Mouse (Mus musculus): ENCODE data around the gene Hhat. TPM values are rescaled to one million over a fixed set of nuclear protein-coding genes. Genes with fewer than 3 reads are reported as not detected.

The Hhat gene
- total RNA-seq, 2 experiments from 2014 or later: 1.2 to 1.8 TPM

DNA sequence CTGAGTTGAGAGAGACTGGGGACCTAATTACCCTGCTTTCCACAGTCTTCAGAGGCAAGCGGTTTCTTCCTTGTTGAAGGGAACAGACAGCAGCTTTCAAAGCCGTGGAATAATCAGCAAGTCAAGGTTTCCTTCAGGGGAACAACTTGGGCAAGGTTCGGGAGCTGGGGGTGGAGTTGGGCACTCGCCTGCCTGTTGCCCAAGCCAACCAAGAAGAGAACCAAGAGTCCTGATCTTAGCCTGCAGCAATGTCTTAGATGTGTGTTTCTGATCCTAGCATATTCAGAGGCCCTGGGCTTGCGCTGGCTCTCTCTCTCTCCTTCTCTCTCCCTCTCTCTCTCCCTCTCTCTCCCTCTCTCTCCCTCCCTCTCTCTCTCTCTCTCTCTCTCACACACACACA is 93.8 kb downstream of the Hhat start:
- intact Hi-C loops (cut with DNase I): no loop called here
- no peak for DNase-seq (ENCODE audit: low spot score in 2 of 2)

DNA sequence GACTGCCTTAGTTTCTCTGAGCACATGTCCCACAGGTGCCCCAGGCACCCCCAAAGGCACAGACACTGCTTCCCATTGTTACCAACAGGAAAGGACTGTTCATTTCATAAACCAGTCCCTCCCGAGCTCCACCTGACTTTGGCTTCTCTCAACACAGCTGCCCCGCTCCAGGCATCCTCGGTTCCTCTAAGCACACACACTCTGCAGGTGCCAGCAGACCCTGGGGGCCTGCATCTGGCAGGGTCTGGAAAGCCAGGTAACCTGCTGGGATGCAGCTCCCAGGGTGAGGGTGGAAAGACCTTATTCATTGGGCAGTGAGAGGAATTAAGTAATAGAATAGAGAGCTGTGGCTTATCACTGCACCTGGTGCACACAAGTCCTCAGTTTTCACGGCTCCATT is 107.4 kb downstream of the Hhat start:
- DNase-seq (ENCODE audit: low spot score in 2 of 2): no peak
- intact Hi-C loops (cut with DNase I): no loop called here

DNA sequence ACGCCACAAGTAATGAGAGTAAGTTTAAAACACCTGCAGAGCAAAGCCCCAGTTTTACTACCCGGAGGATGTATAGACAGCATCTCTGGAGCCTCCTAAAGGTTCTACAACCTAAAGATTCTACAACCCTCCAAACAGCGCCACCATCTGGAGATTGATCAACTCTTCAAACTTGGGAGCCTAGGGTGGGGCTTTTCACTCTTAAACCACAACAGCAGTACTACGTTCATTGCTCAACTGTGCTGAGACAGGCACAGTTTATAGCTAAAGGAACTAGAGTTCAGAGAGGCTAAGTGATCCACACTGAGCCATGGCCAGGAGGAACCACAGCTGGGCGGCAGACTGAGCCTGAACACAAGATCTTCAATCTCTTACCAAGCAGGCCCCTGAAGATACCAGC is 107.9 kb downstream of the Hhat start:
- intact Hi-C loops (cut with DNase I): no loop called here

DNA sequence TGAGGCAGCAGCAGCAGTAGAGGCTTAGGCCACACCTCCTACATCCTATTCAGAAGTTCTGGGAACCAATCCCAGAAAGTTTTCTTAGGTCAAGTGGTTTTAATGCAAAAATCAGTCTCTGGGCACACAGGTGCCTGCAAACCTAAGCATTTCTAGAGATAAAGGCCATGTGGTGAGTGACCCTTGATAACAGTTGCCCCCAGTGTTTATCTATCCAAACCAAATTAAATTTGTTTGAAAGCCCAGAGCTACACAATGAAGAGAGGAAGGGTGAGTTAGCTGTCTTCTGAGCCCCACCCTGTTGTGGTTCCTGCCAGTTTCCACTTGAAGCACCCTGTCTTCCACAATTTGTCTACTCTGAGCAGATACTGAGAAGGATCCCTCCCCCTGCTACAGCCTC is 109.4 kb downstream of the Hhat start:
- no peak for DNase-seq (ENCODE audit: low spot score in 2 of 2)
- intact Hi-C loops (cut with DNase I): no loop called here

More for the DNA sequence above, 107.9 kb downstream of the Hhat start:
- DNase-seq (ENCODE audit: low spot score in 2 of 2): no peak

DNA sequence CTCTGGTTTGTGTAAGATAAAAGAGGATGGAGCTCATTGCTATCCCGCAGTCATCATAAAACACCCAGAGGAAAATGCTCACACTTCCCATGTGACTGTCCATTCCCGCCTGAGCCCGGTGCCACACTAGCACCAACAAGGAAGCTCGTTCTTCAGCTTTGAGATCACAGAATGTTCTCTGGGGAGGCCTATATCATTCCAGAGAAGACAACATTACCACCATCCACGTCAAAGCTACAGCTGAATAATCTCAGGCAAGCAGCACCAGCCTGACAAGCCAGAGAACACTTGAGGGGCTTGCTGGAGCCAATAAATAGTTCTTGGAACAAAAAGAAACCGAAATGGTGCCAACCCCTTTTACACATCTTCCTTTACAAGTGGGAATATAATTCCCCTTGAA is 113.6 kb downstream of the Hhat start:
- intact Hi-C loops (cut with DNase I): no loop called here
- DNase-seq (ENCODE audit: low spot score in 2 of 2): peak in 1 of 2 experiments; percentile 28

DNA sequence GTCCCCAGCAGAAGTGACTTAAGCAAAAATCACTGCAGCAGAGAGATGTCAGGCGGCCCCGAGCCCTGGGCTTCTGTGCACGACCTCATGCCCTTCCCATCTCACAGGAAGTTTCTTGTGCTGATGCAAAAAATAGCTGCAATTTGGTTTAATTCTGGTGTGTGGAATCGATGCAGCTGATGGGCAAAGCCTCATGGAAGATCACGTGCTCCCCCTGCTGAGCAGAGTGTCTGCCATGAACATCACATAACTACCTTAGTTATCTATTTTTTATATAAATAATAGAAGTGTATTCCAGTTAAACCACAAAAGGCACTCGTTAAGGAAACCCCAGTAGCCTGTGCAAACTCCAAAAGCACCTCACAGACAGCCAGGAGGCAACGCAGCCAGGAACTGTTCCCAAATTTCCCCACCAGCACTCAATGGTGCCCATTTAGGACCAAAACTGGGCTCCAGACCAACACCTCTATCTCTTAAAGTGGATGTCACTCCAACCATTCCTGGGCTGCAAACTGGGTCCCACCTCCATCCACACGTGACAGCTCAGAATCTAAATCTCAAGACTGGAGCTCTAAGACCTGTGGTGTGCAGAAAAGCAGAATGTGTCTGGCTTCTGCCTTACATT is 118.9 kb downstream of the Hhat start:
- peak in 1 of 2 experiments; percentile 45 for DNase-seq (ENCODE audit: low spot score in 2 of 2)
- intact Hi-C loops (cut with DNase I): no loop called here

DNA sequence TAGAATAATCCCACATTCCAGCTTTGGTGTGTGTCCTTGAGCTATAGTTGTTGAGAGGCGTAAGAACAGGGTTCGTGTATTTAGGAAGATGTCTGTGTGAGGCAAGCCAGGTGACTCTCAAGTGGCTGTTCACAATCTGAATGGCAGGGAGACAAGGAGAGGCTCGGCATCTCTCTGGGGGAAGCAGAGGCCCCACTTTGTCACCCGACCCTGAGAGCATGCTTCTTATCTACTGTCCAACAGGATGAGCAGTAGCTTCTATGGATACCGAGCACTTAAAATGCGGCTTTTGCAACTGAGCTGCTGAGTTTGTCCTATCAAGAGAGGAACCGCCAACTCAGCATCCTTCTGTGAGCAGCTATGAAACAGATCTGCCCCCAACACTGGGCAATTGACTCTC is 120.4 kb downstream of the Hhat start:
- no peak for DNase-seq (ENCODE audit: low spot score in 2 of 2)

DNA sequence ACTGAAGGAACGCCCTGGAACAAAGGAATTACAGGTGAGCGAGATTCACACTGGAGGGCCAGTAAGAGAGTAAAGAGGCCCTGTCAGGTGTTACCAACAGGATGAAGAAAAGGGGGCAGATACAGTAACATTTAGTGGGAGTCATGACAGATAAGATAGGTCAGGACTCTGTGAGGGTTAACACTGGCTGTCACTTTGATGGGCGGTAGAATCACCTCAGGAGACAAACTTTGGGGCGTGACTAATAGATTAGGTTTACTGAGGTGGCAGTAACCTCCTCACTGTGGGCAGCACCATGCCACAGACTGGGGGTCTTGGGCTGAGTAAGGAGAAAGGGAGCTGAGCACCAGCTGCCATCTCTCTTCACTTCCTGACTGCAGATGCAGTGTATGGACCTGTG is 121.0 kb downstream of the Hhat start:
- intact Hi-C loops (cut with DNase I): no loop called here
- DNase-seq (ENCODE audit: low spot score in 2 of 2): no peak

More for the DNA sequence above, 120.4 kb downstream of the Hhat start:
- intact Hi-C loops (cut with DNase I): no loop called here

DNA sequence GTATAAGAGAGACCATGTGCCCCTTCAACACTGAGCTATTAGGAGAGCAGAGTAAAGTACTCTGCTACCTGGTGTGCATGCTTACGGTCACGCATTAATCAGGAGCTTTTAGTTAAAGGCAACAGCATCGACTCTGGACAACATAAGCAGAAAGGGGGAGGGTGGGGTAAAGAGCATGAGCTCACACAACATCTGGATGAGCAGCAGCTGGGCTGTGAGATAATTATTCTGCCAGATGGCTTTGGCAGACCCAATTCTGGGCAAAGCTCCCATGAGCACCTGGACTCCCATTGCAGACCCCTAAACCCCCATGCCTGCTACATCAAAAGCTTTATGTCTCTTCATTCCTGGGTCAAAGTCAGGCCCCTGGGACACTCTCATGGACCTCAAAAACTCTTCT is 121.8 kb downstream of the Hhat start:
- no peak for DNase-seq (ENCODE audit: low spot score in 2 of 2)
- intact Hi-C loops (cut with DNase I): no loop called here

DNA sequence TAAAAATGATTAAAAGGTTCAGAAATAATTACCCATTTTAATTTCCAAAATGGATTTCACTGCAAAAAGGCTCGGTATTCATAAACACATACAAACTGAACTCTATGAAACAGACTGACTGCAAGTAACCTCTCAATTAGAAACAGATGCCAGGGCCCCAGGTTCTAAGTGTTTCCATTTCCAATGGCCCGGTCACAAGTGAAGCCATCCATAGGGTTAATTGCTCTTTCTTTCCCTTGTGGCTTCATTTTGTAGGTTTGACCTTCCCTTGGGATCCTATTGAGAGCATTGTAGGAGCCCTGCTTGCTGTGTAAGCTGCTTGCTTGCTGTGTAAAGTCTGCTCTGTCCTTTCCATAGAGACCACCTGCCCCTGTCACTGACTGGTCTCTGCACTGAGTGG is 123.7 kb downstream of the Hhat start:
- intact Hi-C loops (cut with DNase I): no loop called here
- DNase-seq (ENCODE audit: low spot score in 2 of 2): no peak

DNA sequence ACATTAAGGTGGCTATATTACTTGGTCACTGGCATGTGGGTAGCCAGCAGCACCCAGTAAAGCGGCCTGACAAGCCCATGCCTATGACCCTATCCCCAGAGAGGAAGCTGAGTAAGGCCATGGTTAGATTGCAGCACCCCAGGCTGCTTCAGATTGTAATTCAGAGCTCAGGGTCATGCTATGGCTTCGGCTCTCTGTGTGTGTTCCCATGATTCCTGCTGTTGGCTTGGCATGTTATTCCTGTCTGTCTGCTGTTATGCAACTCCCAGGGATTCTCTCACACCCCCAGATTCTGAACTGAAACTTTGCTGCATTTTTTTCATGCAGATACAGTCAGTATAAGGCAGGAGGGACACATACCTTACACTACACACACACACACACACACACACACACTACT is 128.9 kb downstream of the Hhat start:
- intact Hi-C loops (cut with DNase I): no loop called here
- DNase-seq (ENCODE audit: low spot score in 2 of 2): no peak

DNA sequence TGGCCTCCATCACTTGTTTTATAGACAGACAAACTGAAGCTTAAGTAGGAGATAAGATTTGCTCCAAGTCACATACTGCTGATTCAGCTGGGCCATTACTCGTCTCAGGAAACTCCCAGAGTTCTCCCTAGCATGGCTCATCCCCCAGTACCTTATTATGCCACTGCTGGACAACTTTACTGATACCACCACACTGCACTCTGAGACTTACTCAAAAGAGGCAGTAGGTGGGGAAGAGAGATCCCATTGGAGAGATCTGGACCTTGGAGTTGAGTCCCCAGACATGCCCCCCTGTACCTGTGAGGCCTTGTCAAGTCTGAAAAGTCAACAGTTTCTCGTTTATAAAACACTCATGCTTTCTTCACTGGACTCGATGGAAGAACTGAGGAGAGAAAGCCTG is 131.8 kb downstream of the Hhat start:
- no peak for DNase-seq (ENCODE audit: low spot score in 2 of 2)

DNA sequence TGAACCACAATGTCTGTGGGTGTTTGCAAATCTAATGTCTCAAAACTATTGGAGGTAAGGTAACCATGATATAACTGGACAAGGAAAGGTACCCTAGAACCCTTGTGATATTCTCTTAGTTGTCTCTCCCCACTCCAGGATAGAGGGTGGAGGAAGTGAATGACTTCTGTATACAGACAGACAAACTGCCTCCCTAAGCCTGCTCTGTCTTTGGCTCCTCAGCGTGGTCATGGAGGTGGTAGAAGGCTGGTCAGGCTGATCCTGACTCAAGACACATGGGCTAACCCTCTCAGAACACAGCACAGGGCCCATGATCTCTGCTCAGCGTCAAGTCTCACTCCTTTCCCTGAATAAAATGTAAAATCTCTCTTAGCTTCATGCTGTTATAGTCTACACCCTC is 149.2 kb downstream of the Hhat start:
- intact Hi-C loops (cut with DNase I): no loop called here
- no peak for DNase-seq (ENCODE audit: low spot score in 2 of 2)

More for the DNA sequence above, 131.8 kb downstream of the Hhat start:
- intact Hi-C loops (cut with DNase I): no loop called here

DNA sequence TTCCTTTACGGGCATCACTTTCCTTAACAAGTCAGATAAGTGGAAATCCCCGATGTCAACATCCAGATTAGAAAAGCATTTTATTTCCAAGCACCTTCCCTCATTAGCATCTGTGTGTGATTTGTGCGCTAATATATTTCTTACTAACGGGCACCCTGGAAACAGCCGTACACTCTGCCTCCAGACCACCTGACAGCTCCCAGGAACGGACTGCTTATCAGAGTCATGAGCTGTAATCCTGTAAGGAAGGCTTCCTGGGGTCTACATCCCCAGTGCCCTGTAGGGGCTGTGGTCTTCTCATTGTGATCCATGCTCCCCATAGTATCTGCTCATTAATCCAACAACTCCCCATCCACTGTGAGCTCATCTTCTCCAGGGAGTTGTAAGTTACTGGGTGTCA is 157.8 kb downstream of the Hhat start:
- intact Hi-C loops (cut with DNase I): no loop called here
- DNase-seq (ENCODE audit: low spot score in 2 of 2): no peak

DNA sequence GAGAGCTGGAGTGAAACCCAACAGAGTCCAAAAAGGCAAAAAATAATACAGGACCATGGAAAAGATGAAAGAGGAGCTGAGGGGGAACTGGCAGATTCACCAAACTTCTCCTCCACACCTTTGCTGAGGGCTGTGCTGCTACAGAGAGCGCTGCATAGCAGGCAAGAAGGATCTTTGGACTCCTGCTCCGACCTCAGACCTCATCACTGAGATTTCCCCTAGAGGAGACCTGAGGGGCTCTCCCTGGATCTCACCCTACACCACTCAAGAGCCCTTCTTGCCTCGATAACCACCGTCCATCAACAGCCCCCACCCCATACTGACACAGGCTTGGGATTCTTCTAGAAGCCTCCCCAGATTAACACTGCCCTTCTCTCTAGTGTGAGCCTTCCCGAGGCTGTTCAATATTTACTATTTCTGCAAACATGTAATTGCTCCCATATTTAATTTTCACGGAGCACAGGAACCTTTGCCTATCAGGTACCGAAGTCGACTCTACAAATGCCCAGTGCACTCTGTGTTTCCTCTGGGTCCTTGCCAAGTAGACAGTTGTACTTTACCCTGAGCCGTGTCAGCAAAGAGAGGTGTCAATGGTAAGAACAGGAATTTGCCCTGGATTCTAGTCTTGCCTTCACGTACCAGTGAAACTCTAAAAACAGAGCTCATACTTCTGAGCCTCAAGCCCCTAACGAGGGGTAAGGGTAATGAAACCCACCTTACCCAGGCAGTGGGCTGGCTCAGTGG is 158.9 kb downstream of the Hhat start:
- no peak for DNase-seq (ENCODE audit: low spot score in 2 of 2)
- intact Hi-C loops (cut with DNase I): no loop called here

DNA sequence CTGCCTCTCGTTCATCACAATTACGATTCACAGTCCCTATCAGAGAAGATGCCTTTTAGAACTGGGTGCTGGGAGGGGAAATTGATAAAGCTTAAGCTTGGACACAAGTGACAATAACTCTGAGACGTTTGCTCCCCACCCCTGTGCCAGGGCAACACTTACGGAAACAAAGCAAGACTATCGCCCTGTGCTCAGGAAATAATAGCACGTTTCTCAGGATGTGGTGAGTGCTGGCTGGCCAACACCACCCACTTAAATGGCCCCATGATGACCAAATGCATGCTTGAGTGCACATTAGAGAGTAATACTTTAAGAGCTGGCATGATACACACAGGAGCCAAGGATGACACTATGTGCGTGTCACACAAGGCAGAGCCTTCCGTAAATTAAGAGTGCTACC is 164.1 kb downstream of the Hhat start:
- no peak for DNase-seq (ENCODE audit: low spot score in 2 of 2)
- intact Hi-C loops (cut with DNase I): no loop called here

DNA sequence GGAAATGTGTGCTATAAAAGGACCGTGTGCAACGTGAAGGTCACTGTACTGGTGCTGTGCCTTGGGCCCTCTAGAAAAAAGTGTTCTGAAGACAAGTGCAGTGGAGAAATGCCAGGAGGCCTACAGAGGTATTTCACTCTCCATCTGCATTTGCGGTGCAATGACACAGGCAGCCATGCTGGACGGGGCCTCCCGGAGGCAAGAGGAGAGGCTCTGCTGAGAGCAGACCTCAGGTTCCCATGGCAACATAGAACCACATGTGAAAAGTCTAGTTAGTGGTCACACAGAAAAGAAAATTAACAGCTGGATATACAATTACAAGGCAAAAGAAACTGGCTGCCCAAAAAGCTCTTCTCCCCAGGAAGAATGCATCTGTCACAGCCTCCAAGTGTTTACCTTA is 166.6 kb downstream of the Hhat start:
- intact Hi-C loops (cut with DNase I): loop anchor here (5.0 kb wide), 1 partner anchor 108 kb away; no protein-coding TSS in a partner anchor
- no peak for DNase-seq (ENCODE audit: low spot score in 2 of 2)

DNA sequence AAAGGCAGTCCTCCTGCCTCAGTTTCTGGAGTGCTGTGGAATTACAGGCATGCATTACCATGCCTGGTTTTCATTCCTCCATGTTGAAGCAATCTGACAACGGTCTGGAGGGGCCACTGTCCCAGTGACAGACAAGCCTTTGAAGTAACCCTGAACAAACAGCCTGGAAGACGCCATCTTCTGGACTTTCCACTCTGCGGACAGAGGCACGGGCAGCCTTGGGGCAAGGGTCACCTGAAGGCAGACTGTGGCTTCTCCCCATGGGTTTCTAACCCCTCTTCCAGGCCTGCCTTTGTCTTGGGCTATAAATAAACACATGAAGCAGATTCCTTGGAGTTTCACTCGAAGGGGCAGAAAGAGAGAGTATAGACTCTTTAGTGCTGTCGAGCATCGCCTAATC is 167.5 kb downstream of the Hhat start:
- intact Hi-C loops (cut with DNase I): loop anchor here (5.0 kb wide), 1 partner anchor 109 kb away; no protein-coding TSS in a partner anchor
- DNase-seq (ENCODE audit: low spot score in 2 of 2): no peak

DNA sequence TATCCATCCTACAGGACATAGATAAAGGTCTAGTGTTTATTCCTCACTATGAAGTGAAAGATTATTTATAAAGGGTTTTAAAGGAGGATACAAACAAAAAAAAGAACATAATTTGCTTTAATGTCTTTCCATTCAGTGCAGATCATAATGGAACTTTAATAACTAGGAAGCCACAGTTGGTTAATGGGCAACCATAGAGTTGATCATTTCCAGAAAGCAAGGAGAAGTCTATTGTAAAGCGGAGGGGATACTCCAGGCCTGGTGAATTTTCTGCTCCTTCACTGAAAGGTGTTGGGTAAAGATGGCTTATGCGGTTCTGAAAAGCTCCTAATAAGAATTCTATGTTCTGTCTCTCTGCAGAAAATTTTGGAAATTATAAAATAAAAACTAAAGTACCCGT is 169.8 kb downstream of the Hhat start:
- intact Hi-C loops (cut with DNase I): loop anchor here (5.0 kb wide), 1 partner anchor 111 kb away; no protein-coding TSS in a partner anchor
- no peak for DNase-seq (ENCODE audit: low spot score in 2 of 2)

DNA sequence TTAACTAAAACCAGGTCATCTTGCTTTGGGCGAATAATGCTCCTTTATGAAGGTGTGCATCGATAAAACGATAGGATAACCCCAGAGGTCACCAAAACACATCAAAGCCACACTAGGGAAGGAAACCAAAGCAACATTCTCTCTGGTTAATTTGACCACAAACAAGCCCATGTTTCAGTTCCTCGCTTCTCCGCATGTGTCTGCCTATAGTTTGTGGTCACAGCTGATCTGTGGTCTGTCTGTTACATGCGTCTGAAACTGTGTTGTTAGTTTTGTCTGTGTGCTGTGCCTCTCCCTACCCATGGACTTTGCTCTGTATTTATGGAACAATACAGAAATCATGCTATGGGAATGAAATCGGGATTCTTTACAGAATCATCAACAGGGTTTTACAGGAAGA is 171.3 kb downstream of the Hhat start:
- intact Hi-C loops (cut with DNase I): loop anchor here (5.0 kb wide), 1 partner anchor 113 kb away; no protein-coding TSS in a partner anchor
- DNase-seq (ENCODE audit: low spot score in 2 of 2): no peak

DNA sequence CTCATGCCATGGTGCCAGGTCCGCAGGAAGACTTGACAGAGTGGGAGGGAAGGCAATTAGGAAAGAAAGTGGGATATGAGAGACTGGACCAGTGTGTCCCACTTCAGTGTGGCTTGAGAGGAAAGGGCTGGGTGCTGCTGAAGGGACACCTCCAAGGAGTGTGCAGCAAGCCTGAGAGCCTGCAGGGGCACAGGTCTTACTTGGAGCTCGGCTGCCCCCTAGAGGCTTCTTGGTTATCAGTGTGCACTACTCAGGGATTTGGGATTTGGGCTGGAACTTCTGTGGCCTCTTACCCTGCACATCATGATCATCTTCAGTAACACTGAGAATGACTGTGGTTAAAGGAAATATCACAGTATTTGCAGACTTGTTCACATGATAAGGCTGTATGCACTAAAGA is 172.6 kb downstream of the Hhat start:
- peak; percentile 90 to 94 for DNase-seq (ENCODE audit: low spot score in 2 of 2)
- intact Hi-C loops (cut with DNase I): loop anchor here (1.0 kb wide), 1 partner anchor 408 kb away; the partner anchor contains the start of gene Kcnh1
